Mouse (Mus musculus) cerebellum, adult 9-10 months (tissue): ENCODE measurements around the gene Pacrg.

Source experiments
- DNase-seq: peaks from one replicate; pipeline ENCODE4 v3.0.0; 2022

Pacrg gene

GRCm38 (mm10) chr17:10441501-10442111 is 398.5 kb downstream of the Pacrg start:
- DNase-seq: no peak

GRCm38 (mm10) chr17:10440961-10441360 is 399.1 kb downstream of the Pacrg start:
- no peak for DNase-seq

GRCm38 (mm10) chr17:10439815-10440214 is 400.3 kb downstream of the Pacrg start:
- no peak for DNase-seq

- no peak for DNase-seq
These were observed 405.2 kb downstream of the Pacrg start for GRCm38 (mm10) chr17:10434867-10435266.

- DNase-seq: no peak
These were observed 407.5 kb downstream of the Pacrg start for GRCm38 (mm10) chr17:10432525-10433180.

- DNase-seq: no peak
These were observed 408.1 kb downstream of the Pacrg start for GRCm38 (mm10) chr17:10431849-10432524.

GRCm38 (mm10) chr17:10430831-10431230 is 409.3 kb downstream of the Pacrg start:
- no peak for DNase-seq

- no peak for DNase-seq
These were observed 410.7 kb downstream of the Pacrg start for GRCm38 (mm10) chr17:10429406-10429805.

- no peak for DNase-seq
These were observed 414.8 kb downstream of the Pacrg start for GRCm38 (mm10) chr17:10425311-10425710.

GRCm38 (mm10) chr17:10417558-10418253 is 422.4 kb downstream of the Pacrg start:
- DNase-seq: no peak

GRCm38 (mm10) chr17:10416995-10417394 is 423.1 kb downstream of the Pacrg start:
- DNase-seq: no peak

GRCm38 (mm10) chr17:10416101-10416500 is 424.0 kb downstream of the Pacrg start:
- no peak for DNase-seq

GRCm38 (mm10) chr17:10414383-10414782 is 425.7 kb downstream of the Pacrg start:
- DNase-seq: no peak

- no peak for DNase-seq
These were observed 426.2 kb downstream of the Pacrg start for GRCm38 (mm10) chr17:10413870-10414269.

GRCm38 (mm10) chr17:10410597-10411476 is 429.3 kb downstream of the Pacrg start:
- no peak for DNase-seq

- no peak for DNase-seq
These were observed 431.4 kb downstream of the Pacrg start for GRCm38 (mm10) chr17:10408681-10409081.

GRCm38 (mm10) chr17:10407031-10407722 is 432.9 kb downstream of the Pacrg start:
- DNase-seq: no peak

- no peak for DNase-seq
These were observed 433.8 kb downstream of the Pacrg start for GRCm38 (mm10) chr17:10406311-10406710.

GRCm38 (mm10) chr17:10405906-10406305 is 434.2 kb downstream of the Pacrg start:
- DNase-seq: no peak

- no peak for DNase-seq
These were observed 436.9 kb downstream of the Pacrg start for GRCm38 (mm10) chr17:10403186-10403585.

GRCm38 (mm10) chr17:10402064-10402640 is 438.0 kb downstream of the Pacrg start:
- no peak for DNase-seq
